Mouse (Mus musculus): Measurements from ENCODE around the gene Msrb2. TPM values are rescaled to one million over a fixed set of nuclear protein-coding genes. Genes with fewer than 3 reads are reported as not detected.
A peak's percentile ranks its signal among the peaks of the same experiment; 100 is the strongest.

Msrb2 gene
- polyA plus RNA-seq, 1 experiment from 2014 or later, result 9.7 TPM

- WGBS, result 80% methylated on average over 5 of the region's 5 CpGs
These were observed 21.1 kb upstream of the Msrb2 start for GRCm38 (mm10) chr2:19350167-19350566.

GRCm38 (mm10) chr2:19351615-19352253 is 19.5 kb upstream of the Msrb2 start:
- H3K4me1 ChIP-seq (replicated peaks; ENCODE audit: control insufficient read depth, insufficient read depth, low read length), result no peaks in the 10 kb centered on the region
- 95% methylated on average over 1 of the region's 1 CpGs for WGBS
- H3K9me3 ChIP-seq (ENCODE audit: control insufficient read depth, low read length), result no peaks in the 10 kb centered on the region
- no peaks in the 10 kb centered on the region for H3K27me3 ChIP-seq (ENCODE audit: control insufficient read depth, insufficient read depth, low read length)
- no peak overlapping the region for H3K4me2 ChIP-seq (replicated peaks)
- no peak for ATAC-seq (ENCODE audit: low FRiP score)
- H3K4me3 ChIP-seq (replicated peaks; ENCODE audit: low read length), result no peak overlapping the region
- DNase-seq (ENCODE audit: low spot score), result no peak
- no peaks in the 10 kb centered on the region for H3K36me3 ChIP-seq (replicated peaks; ENCODE audit: control insufficient read depth, insufficient read depth)
- no peak overlapping the region for H3K27ac ChIP-seq
- no peak overlapping the region for H3K9ac ChIP-seq

More at GRCm38 (mm10) chr2:19350167-19350566, 21.1 kb upstream of the Msrb2 start:
- Histone ChIP-seq H3K4me1 (replicated peaks; ENCODE audit: control insufficient read depth, insufficient read depth, low read length) (no peaks in the 10 kb centered on the region), H3K9me3 (ENCODE audit: control insufficient read depth, low read length) (no peaks in the 10 kb centered on the region), H3K9ac (no peak overlapping the region), H3K27me3 (ENCODE audit: control insufficient read depth, insufficient read depth, low read length) (no peaks in the 10 kb centered on the region), H3K27ac (no peak overlapping the region), H3K4me2 (replicated peaks) (no peak overlapping the region), H3K4me3 (replicated peaks; ENCODE audit: low read length) (no peak overlapping the region), H3K36me3 (replicated peaks; ENCODE audit: control insufficient read depth, insufficient read depth) (no peaks in the 10 kb centered on the region)
- DNase-seq (ENCODE audit: low spot score) (no peak), ATAC-seq (ENCODE audit: low FRiP score) (no peak)

DNA sequence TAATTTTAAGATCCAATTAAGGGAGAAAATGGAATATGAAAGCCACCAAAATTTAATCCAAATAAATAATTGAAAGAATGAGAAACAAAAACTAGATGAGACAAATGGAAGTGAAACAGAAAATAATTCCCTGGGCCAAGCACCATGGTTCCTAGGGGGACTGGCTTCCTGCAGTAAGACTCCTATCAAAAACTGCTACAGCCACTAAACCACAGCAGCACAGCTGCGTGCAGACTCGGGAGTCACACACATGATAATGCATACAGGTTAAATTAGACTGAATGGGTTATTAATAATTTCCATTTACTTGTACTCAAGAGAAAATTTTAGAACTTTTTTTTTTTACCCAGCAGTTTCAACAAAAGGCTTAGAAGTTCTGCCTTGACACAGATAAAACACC is 18.1 kb upstream of the Msrb2 start:
- Histone ChIP-seq H3K4me3 (replicated peaks; ENCODE audit: low read length) (no peak overlapping the region), H3K36me3 (replicated peaks; ENCODE audit: control insufficient read depth, insufficient read depth) (no peaks in the 10 kb centered on the region), H3K9me3 (ENCODE audit: control insufficient read depth, low read length) (no peaks in the 10 kb centered on the region), H3K4me1 (replicated peaks; ENCODE audit: control insufficient read depth, insufficient read depth, low read length) (no peaks in the 10 kb centered on the region), H3K9ac (no peak overlapping the region), H3K27ac (no peak overlapping the region), H3K27me3 (ENCODE audit: control insufficient read depth, insufficient read depth, low read length) (no peaks in the 10 kb centered on the region), H3K4me2 (replicated peaks) (no peak overlapping the region)
- no peak for DNase-seq (ENCODE audit: low spot score)
- no peak for ATAC-seq (ENCODE audit: low FRiP score)
- WGBS, result 92% methylated on average over 2 of the region's 2 CpGs

- H3K27me3 ChIP-seq (ENCODE audit: control insufficient read depth, insufficient read depth, low read length), result no peaks in the 10 kb centered on the region
- H3K4me2 ChIP-seq (replicated peaks), result no peak overlapping the region
- no peak overlapping the region for H3K4me3 ChIP-seq (replicated peaks; ENCODE audit: low read length)
- 71% methylated on average over 1 of the region's 1 CpGs for WGBS
- H3K4me1 ChIP-seq (replicated peaks; ENCODE audit: control insufficient read depth, insufficient read depth, low read length), result no peaks in the 10 kb centered on the region
- H3K9ac ChIP-seq, result no peak overlapping the region
- H3K9me3 ChIP-seq (ENCODE audit: control insufficient read depth, low read length), result no peaks in the 10 kb centered on the region
- DNase-seq (ENCODE audit: low spot score) (no peak), ATAC-seq (ENCODE audit: low FRiP score) (no peak)
- H3K27ac ChIP-seq, result no peak overlapping the region
- no peaks in the 10 kb centered on the region for H3K36me3 ChIP-seq (replicated peaks; ENCODE audit: control insufficient read depth, insufficient read depth)
These were observed 8.4 kb upstream of the Msrb2 start for GRCm38 (mm10) chr2:19362880-19363279.

DNA sequence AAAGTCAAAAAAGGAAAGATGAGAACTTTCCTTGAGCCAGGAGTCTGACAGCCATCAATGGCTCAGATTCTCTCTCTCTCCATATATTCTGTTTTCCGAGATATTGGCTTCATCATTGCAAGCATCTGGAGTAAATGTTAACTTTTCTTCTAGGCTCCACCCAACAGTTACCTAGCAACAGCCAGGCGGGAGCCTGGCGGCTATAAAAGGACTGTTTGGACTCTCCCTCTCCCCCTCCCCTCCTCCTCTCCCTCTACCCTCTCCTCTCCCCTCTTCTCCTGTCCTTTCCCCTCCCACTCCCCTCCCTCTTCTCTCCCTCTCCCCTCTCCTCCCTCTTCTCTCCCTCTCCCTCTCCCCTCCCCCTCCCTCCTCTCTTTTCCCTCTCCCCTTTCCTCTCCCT is 4.8 kb upstream of the Msrb2 start:
- no peaks in the 10 kb centered on the region for H3K36me3 ChIP-seq (replicated peaks; ENCODE audit: control insufficient read depth, insufficient read depth)
- no peaks in the 10 kb centered on the region for H3K9me3 ChIP-seq (ENCODE audit: control insufficient read depth, low read length)
- no peak for ATAC-seq (ENCODE audit: low FRiP score)
- no peak overlapping the region for H3K9ac ChIP-seq
- no peak overlapping the region for H3K27ac ChIP-seq
- DNase-seq (ENCODE audit: low spot score), result no peak
- no peak overlapping the region for H3K4me2 ChIP-seq (replicated peaks)
- H3K4me3 ChIP-seq (replicated peaks; ENCODE audit: low read length), result no peak overlapping the region
- 12% methylated on average over 3 of the region's 3 CpGs for WGBS
- H3K27me3 ChIP-seq (ENCODE audit: control insufficient read depth, insufficient read depth, low read length), result no peaks in the 10 kb centered on the region
- H3K4me1 ChIP-seq (replicated peaks; ENCODE audit: control insufficient read depth, insufficient read depth, low read length), result peaks cover 5% of the 10 kb centered on the region; the same call in 1 of the 2 replicates

DNA sequence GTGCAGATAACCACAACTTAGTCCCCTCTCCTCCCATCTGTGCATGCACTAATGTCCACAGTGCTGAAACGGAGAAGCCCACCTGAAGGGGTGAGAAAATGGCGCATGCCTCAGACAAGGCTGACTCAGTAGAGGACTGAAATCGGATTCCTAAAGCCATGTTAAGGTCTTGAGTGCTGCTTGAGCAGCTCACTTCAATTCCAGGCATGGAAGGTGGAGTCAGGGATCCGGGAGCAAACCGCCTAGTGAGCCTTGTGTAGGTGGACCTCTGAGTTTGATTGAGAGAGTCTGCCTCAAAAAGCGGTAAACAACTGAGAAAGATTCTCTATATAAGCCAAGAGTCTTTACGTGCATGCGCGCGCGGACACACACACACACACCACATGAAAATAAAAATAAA is 4.1 kb upstream of the Msrb2 start:
- Histone ChIP-seq H3K27me3 (ENCODE audit: control insufficient read depth, insufficient read depth, low read length) (no peaks in the 10 kb centered on the region), H3K36me3 (replicated peaks; ENCODE audit: control insufficient read depth, insufficient read depth) (no peaks in the 10 kb centered on the region), H3K4me1 (replicated peaks; ENCODE audit: control insufficient read depth, insufficient read depth, low read length) (peaks cover 5% of the 10 kb centered on the region; the same call in 1 of the 2 replicates), H3K4me2 (replicated peaks) (no peak overlapping the region), H3K27ac (no peak overlapping the region), H3K9me3 (ENCODE audit: control insufficient read depth, low read length) (no peaks in the 10 kb centered on the region), H3K4me3 (replicated peaks; ENCODE audit: low read length) (no peak overlapping the region), H3K9ac (no peak overlapping the region)
- ATAC-seq (ENCODE audit: low FRiP score) (no peak), DNase-seq (ENCODE audit: low spot score) (no peak)
- WGBS, result 85% methylated on average over 11 of the region's 11 CpGs

GRCm38 (mm10) chr2:19373695-19374094 is 2.5 kb downstream of the Msrb2 start:
- DNase-seq (ENCODE audit: low spot score) (no peak), ATAC-seq (ENCODE audit: low FRiP score) (no peak)
- Histone ChIP-seq H3K4me3 (replicated peaks; ENCODE audit: low read length) (no peak overlapping the region), H3K9ac (no peak overlapping the region), H3K4me2 (replicated peaks) (no peak overlapping the region), H3K27ac (no peak overlapping the region), H3K27me3 (ENCODE audit: control insufficient read depth, insufficient read depth, low read length) (no peaks in the 10 kb centered on the region), H3K9me3 (ENCODE audit: control insufficient read depth, low read length) (no peaks in the 10 kb centered on the region), H3K36me3 (replicated peaks; ENCODE audit: control insufficient read depth, insufficient read depth) (no peaks in the 10 kb centered on the region), H3K4me1 (replicated peaks; ENCODE audit: control insufficient read depth, insufficient read depth, low read length) (peaks cover 5% of the 10 kb centered on the region; the same call in 1 of the 2 replicates)
- 88% methylated on average over 7 of the region's 7 CpGs for WGBS

DNA sequence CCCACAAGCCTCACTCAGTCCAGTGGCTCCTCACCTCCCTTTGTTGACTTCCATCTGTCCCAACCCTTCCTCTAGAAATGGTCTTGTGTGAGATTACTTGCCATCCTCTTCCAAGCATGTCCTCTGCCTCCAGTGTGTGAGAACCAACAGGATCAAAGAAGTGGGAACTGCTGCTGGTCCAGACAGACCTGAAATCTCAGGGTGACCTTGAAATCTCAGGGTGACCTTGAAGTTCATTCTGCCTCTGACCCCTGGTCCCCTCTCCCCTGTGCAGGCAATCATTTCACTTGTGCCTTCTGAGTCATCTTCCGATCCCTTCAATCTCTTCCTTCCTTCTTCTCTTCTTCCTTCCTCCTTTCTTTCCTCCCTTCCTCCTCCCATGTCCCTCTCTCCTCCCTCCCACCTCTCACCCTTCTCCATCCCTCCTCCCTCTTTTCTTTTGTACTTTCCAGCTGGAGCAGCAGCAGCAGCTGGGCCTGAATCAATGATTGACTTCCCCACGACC is 9.3 kb downstream of the Msrb2 start:
- Histone ChIP-seq H3K9ac (no peak overlapping the region), H3K36me3 (replicated peaks; ENCODE audit: control insufficient read depth, insufficient read depth) (no peaks in the 10 kb centered on the region), H3K27me3 (ENCODE audit: control insufficient read depth, insufficient read depth, low read length) (no peaks in the 10 kb centered on the region), H3K4me1 (replicated peaks; ENCODE audit: control insufficient read depth, insufficient read depth, low read length) (no peaks in the 10 kb centered on the region), H3K4me3 (replicated peaks; ENCODE audit: low read length) (no peak overlapping the region), H3K9me3 (ENCODE audit: control insufficient read depth, low read length) (no peaks in the 10 kb centered on the region), H3K27ac (no peak overlapping the region), H3K4me2 (replicated peaks) (no peak overlapping the region)
- DNase-seq (ENCODE audit: low spot score) (no peak), ATAC-seq (ENCODE audit: low FRiP score) (no peak)
- WGBS, result 46% methylated on average over 2 of the region's 2 CpGs

DNA sequence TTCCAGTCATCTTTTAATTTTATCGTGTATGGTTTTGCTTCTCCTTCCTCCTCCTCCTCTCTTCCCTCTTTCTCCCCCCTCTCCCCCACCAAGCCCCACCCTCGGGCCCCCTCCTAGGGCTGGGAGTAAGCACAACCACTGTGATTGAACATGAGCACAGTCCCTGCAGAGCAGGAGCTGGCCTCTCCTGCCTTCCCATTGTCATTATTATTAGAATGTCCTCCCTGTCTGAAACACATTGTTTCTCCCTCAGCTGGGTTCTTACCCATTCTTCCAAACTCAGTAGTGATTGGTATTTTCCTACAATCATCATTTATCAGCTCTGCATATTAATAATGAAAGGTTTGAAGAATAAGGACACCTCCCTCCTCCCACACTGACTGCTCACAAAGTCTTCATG is 9.7 kb downstream of the Msrb2 start:
- no peak overlapping the region for H3K27ac ChIP-seq
- no peak overlapping the region for H3K9ac ChIP-seq
- H3K36me3 ChIP-seq (replicated peaks; ENCODE audit: control insufficient read depth, insufficient read depth), result no peaks in the 10 kb centered on the region
- no peak for ATAC-seq (ENCODE audit: low FRiP score)
- no peaks in the 10 kb centered on the region for H3K27me3 ChIP-seq (ENCODE audit: control insufficient read depth, insufficient read depth, low read length)
- WGBS, result 2% methylated on average over 2 of the region's 2 CpGs
- H3K4me2 ChIP-seq (replicated peaks), result no peak overlapping the region
- no peak overlapping the region for H3K4me3 ChIP-seq (replicated peaks; ENCODE audit: low read length)
- no peak for DNase-seq (ENCODE audit: low spot score)
- no peaks in the 10 kb centered on the region for H3K4me1 ChIP-seq (replicated peaks; ENCODE audit: control insufficient read depth, insufficient read depth, low read length)
- H3K9me3 ChIP-seq (ENCODE audit: control insufficient read depth, low read length), result no peaks in the 10 kb centered on the region

DNA sequence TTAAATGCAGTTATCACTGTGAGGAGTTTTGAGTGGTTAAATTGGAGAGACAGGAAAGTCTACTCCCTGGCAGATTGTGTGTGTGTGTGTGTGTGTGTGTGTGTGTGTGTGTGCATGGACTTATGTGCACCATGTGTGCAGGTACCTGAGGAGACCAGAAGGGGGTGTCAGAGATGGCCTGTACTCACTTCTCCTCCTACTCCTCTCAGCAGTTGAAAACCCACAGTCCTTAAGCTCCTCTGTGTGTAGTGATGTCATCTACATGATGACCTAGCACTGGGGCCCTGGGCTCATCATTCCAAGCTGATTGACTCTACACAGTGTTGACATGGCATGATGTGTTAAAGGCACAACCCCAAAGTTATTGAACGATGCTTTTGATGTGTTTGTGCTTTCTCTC is 11.0 kb downstream of the Msrb2 start:
- Histone ChIP-seq H3K27me3 (ENCODE audit: control insufficient read depth, insufficient read depth, low read length) (no peaks in the 10 kb centered on the region), H3K36me3 (replicated peaks; ENCODE audit: control insufficient read depth, insufficient read depth) (no peaks in the 10 kb centered on the region), H3K4me2 (replicated peaks) (no peak overlapping the region), H3K27ac (no peak overlapping the region), H3K4me1 (replicated peaks; ENCODE audit: control insufficient read depth, insufficient read depth, low read length) (no peaks in the 10 kb centered on the region), H3K9me3 (ENCODE audit: control insufficient read depth, low read length) (no peaks in the 10 kb centered on the region), H3K9ac (no peak overlapping the region), H3K4me3 (replicated peaks; ENCODE audit: low read length) (no peak overlapping the region)
- ATAC-seq (ENCODE audit: low FRiP score) (0 out of 2 replicates have a peak, but pooled peaks have one; percentile 25), DNase-seq (ENCODE audit: low spot score) (no peak)
- WGBS, result 96% methylated on average over 1 of the region's 1 CpGs
